Mouse (Mus musculus) limb, embryonic 12.5 days (tissue): ENCODE data around the gene Naa10. TPM values are rescaled to one million over a fixed set of nuclear protein-coding genes. Genes with fewer than 3 reads are reported as not detected.

ENCODE experiments used
- ATAC-seq: fragments of 200-750 bp; cut with Nextera tagmentation; 2 replicates; pipeline ENCODE4 v1.8.0; 2017; ENCODE audit warnings: low read depth, moderate TSS enrichment; ENCODE audit not compliant: insufficient number of reproducible peaks, insufficient read depth, low FRiP score, low TSS enrichment
- H3K27ac ChIP-seq: fragments of 300-500 bp; sonication (generic); 2 replicates; pipeline ENCODE4 v1.5.1; 2016; ENCODE audit warnings: mild to moderate bottlenecking, moderate library complexity
- H3K27me3 ChIP-seq: fragments of 300-500 bp; sonication (generic); 2 replicates; pipeline ENCODE4 v1.6.1; 2016; ENCODE audit warnings: mild to moderate bottlenecking, moderate library complexity
- H3K36me3 ChIP-seq: fragments of 300-500 bp; sonication (generic); 2 replicates; pipeline ENCODE4 v1.6.1; 2016; ENCODE audit warnings: mild to moderate bottlenecking, moderate library complexity
- H3K4me1 ChIP-seq: fragments of 300-500 bp; sonication (generic); replicated peaks from 2 replicates; pipeline ENCODE4 v1.6.1; 2016
- H3K4me2 ChIP-seq: fragments of 300-500 bp; sonication (generic); 2 replicates; pipeline ENCODE4 v1.6.1; 2016; ENCODE audit warnings: mild to moderate bottlenecking, moderate library complexity
- H3K4me3 ChIP-seq: fragments of 300-500 bp; sonication (generic); replicated peaks from 2 replicates; pipeline ENCODE4 v1.5.1; 2016; ENCODE audit warnings: mild to moderate bottlenecking
- H3K9ac ChIP-seq: fragments of 300-500 bp; sonication (generic); replicated peaks from 2 replicates; pipeline ENCODE4 v1.6.1; 2016; ENCODE audit warnings: mild to moderate bottlenecking, moderate library complexity
- H3K9me3 ChIP-seq: fragments of 300-500 bp; sonication (generic); 2 replicates; pipeline ENCODE4 v1.6.1; 2016; ENCODE audit warnings: mild to moderate bottlenecking, moderate library complexity
- WGBS: fragments of 180-500 bp; shearing (Covaris S2); methylation state at CpG from one replicate; pipeline ENCODE4 v1.1.7; 2016; 5-methylcytosine and 5-hydroxymethylcytosine counted together
- polyA plus RNA-seq: library from polyadenylated mRNA; unstranded; fragments of >200 nt; fragmentation: Nextera tagmentation; extraction: Ambion mirVana; gene quantifications from 2 replicates; pipeline ENCODE4 v1.2.1, GENCODE M21; 2016

Gene Naa10
- polyA plus RNA-seq, 1 experiment from 2014 or later: 159 TPM

DNA sequence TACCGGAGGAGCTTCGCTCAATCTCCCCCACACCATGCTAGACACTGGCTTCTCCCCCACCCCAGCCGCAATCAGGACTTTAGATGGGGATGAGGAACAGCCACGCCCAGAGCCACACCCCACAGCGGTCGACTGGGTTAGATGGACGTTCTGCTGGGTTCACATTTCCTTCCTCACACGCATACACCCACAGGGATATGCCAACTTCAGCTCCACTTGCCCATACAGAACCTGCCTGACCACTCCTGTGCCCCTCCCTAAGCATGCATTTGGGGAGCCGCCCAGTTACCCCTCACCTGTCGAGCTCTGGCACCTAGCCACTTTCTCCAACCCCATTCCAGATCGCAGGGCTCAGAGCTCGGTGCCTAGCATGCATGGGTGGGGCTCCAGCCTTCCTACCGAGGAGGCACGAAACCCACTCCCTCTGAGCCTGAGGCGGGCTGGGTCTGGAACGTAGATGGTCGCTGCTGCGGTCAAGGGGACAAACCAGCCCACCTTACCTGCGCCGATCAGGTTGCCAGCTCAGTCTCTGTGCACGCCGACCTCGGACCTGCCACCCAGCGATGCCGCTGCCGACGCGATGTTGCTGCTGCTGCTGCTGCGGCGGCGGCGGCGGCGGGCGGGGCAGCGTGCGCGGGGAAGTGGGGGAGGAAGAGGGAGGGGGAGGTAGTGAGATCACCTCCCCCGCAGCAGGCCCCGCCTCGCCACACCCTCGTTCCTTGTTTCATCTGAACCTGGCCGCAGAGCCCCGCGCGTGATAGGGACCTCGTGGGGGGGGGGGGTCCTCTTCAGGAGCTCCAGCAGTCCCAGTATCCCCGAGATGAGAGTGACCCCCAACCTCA, 41.3 kb downstream of the Naa10 start:
- peak overlapping the region; percentile 41 for H3K4me3 ChIP-seq
- H3K27ac ChIP-seq: no peak overlapping the region
- 0 out of 2 replicates have a peak overlapping the region, but pooled peaks have one; percentile 37 for H3K9ac ChIP-seq
- H3K4me1 ChIP-seq: 0 out of 2 replicates have a peak, but pooled peaks cover 2% of the 10 kb centered on the region
- H3K4me2 ChIP-seq: peak overlapping the region; percentile 68
- no peaks in the 10 kb centered on the region for H3K9me3 ChIP-seq
- no peaks in the 10 kb centered on the region for H3K36me3 ChIP-seq
- H3K27me3 ChIP-seq: peaks cover 35% of the 10 kb centered on the region
- WGBS: 23% methylated on average over 26 of the region's 48 CpGs
- 0 out of 2 replicates have a peak, but pooled peaks have one; percentile 32 for ATAC-seq

DNA sequence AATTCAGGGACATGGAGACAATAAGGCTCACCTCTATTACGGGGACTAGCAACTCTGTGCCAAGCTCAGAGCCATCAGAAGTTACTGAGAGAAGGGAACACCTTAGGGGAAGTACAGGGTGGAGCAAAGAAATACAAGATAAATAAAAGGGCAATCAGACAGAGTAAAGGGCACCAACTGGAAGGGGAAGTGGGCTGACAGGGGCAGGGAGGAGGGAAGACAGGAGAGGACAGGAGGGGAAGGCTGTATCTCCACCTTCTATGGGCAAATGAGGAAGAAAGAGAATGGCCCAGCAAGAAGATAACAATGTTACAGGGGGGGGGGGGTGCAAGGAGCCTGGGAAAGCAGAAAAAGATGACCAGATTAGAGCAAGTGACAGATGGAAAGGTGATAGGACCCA, 44.7 kb downstream of the Naa10 start:
- Histone ChIP-seq H3K4me1 (0 out of 2 replicates have a peak, but pooled peaks cover 2% of the 10 kb centered on the region), H3K36me3 (no peaks in the 10 kb centered on the region), H3K27ac (no peak overlapping the region), H3K4me3 (no peak overlapping the region), H3K9me3 (no peaks in the 10 kb centered on the region), H3K9ac (no peak overlapping the region), H3K4me2 (no peak overlapping the region), H3K27me3 (peaks cover 32% of the 10 kb centered on the region)
- no peak for ATAC-seq
- 68% methylated on average over 1 of the region's 1 CpGs for WGBS

DNA sequence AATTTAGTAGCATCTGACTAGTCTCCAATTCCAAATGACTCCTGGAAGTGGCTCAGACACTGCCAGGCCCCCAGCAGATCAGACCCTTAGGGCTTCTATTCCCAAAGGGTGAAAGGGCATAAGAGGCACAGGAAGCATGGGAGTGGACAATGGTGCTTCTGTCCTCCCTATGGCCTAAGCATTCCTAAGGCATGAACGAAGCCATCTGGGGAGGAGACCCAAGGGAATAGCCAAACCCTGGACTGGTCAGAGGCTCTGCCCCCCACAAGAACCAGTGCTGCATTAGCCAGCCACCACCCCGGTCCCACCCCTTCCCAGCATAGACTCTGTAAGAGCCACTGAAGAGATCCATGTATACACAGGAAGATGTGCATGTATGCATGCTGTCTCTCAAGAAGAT, 45.9 kb downstream of the Naa10 start:
- no peak overlapping the region for H3K4me2 ChIP-seq
- H3K4me3 ChIP-seq: no peak overlapping the region
- ATAC-seq: no peak
- no peak overlapping the region for H3K27ac ChIP-seq
- no peaks in the 10 kb centered on the region for H3K4me1 ChIP-seq
- no peaks in the 10 kb centered on the region for H3K36me3 ChIP-seq
- peaks cover 27% of the 10 kb centered on the region for H3K27me3 ChIP-seq
- WGBS: 76% methylated on average over 2 of the region's 2 CpGs
- no peaks in the 10 kb centered on the region for H3K9me3 ChIP-seq
- H3K9ac ChIP-seq: no peak overlapping the region

DNA sequence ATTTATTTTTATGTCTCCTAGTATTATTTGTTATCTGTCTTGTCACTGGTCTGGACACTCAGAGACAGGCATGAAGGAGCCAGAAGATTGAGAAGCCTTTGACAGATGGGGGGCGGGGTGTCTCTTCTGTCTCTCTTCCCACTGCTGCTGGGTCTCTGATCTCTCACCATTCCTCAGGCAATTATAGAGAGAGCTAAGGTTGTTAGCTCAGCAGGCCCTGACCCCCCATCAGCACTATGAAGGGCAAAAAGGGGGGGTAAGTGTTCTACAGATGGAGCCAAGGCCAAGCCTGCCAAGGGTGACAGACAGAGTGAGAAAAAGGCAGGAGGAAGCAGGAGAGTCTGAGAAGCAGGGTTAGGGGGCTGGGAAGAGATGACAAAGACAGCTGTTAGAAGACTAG, 49.8 kb downstream of the Naa10 start:
- peaks cover 3% of the 10 kb centered on the region; the same call in 1 of the 2 replicates for H3K27me3 ChIP-seq
- no peak overlapping the region for H3K9ac ChIP-seq
- no peaks in the 10 kb centered on the region for H3K36me3 ChIP-seq
- H3K4me2 ChIP-seq: no peak overlapping the region
- H3K4me3 ChIP-seq: no peak overlapping the region
- ATAC-seq: no peak
- no peaks in the 10 kb centered on the region for H3K4me1 ChIP-seq
- H3K9me3 ChIP-seq: no peaks in the 10 kb centered on the region
- no peak overlapping the region for H3K27ac ChIP-seq
- 20% methylated on average over 1 of the region's 1 CpGs for WGBS

DNA sequence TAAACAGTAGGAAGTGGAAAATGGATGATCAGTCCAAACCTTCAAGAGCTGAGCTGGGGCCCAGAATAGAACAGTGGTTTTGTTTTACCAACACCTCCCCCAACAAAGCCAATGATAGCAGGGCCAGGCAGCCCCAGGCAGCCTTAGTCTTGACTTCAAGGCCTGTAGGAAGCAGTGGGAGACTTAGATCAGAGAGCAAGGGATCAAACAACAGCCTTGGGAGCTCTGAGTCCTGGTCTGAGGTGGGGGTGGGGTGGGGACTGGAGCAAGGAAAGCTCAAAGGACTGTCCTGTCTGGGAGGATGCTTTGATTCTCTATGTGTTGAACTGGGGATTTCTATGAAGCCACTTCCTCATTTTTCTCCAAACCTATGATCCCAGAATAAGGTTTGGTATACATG, 50.3 kb downstream of the Naa10 start:
- Histone ChIP-seq H3K27ac (no peak overlapping the region), H3K36me3 (no peaks in the 10 kb centered on the region), H3K9ac (no peak overlapping the region), H3K4me3 (no peak overlapping the region), H3K4me1 (no peaks in the 10 kb centered on the region), H3K9me3 (no peaks in the 10 kb centered on the region), H3K27me3 (peaks cover under 1% of the 10 kb centered on the region; the same call in 1 of the 2 replicates), H3K4me2 (no peak overlapping the region)
- ATAC-seq: no peak

DNA sequence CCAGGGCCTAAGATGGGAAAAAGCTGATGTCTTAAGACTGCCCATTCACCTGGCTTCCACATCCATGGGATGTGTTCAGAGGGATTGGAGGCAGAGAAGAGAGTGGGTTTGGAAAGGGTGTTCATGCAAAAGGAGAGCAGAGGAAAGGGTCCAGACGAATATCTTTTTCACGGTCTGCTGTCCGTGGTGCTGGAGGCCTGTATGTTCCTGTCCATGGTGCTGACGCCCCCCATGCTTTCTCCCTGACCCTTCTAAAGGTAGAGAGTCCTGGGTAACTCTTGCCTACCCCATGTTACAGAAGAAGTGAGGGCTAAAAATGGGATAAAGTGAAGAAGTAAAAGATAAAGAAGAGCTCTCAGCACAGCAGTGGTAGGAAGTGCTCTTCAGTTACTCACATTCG, 52.4 kb downstream of the Naa10 start:
- Histone ChIP-seq H3K27ac (no peak overlapping the region), H3K27me3 (no peaks in the 10 kb centered on the region), H3K4me1 (no peaks in the 10 kb centered on the region), H3K4me2 (no peak overlapping the region), H3K9ac (no peak overlapping the region), H3K4me3 (no peak overlapping the region), H3K9me3 (no peaks in the 10 kb centered on the region), H3K36me3 (no peaks in the 10 kb centered on the region)
- ATAC-seq: no peak
- WGBS: 13% methylated on average over 5 of the region's 5 CpGs

DNA sequence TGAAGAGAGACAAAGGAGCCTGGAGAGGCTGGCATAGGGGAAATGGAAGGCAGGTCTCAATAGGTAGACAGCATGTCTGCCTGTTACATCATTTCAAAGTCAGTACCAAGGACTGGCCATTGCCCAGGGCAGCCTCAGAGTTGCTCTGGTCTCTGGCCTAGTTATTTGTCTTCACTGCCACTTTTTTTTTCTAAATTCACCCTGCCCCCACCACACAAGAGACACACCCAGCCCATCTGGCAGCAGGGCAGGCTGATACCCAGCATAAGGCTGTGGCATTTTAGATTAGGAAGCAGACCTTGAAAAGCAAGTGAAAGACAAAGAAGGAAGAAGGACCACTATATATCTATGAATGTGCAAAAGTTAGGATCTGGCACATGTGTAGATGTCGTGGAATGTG, 53.9 kb downstream of the Naa10 start:
- WGBS: 70% methylated on average over 1 of the region's 1 CpGs
- no peaks in the 10 kb centered on the region for H3K4me1 ChIP-seq
- ATAC-seq: no peak

DNA sequence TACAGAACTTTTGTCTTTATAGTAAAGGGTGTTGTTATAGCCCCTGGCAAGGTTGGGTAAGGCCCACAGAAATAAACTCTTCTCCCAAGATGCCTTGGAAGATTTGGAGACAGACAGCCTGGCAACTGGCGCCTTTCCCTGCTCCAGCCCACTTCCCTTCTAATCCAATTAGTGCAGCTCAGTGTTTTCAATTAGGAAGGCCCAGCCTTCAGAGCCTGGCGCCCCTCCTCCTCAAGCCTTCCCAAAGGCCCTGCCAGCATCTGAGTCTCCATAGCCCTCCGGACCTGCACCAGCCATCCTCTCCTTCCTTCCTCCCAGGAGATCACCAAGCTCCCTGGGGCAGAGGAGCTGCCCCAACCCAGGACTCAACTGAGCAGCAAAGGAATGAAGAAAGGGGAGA, 54.5 kb downstream of the Naa10 start:
- Histone ChIP-seq H3K4me3 (no peak overlapping the region), H3K27me3 (no peaks in the 10 kb centered on the region; the same call in 1 of the 2 replicates), H3K4me2 (no peak overlapping the region), H3K9me3 (no peaks in the 10 kb centered on the region), H3K36me3 (no peaks in the 10 kb centered on the region), H3K9ac (no peak overlapping the region), H3K4me1 (no peaks in the 10 kb centered on the region), H3K27ac (no peak overlapping the region)
- 30% methylated on average over 3 of the region's 3 CpGs for WGBS
- ATAC-seq: no peak

More for the DNA sequence above, 53.9 kb downstream of the Naa10 start:
- Histone ChIP-seq H3K36me3 (no peaks in the 10 kb centered on the region), H3K9me3 (no peaks in the 10 kb centered on the region), H3K27me3 (no peaks in the 10 kb centered on the region; the same call in 1 of the 2 replicates), H3K4me3 (no peak overlapping the region), H3K9ac (no peak overlapping the region), H3K27ac (no peak overlapping the region), H3K4me2 (no peak overlapping the region)

Other genes with a start within 250 kb of the Naa10 start
- gene Slc6a8, start 248.8 kb downstream of the Naa10 start, polyA plus RNA-seq: 7.3 and 7.6 TPM in 2 replicates
- 154 and 167 TPM in 2 replicates for gene Bcap31, start 205.8 kb downstream of the Naa10 start, polyA plus RNA-seq
- 12.5 and 13.2 TPM in 2 replicates for gene Abcd1, start 205.3 kb downstream of the Naa10 start, polyA plus RNA-seq
- 0.21 and 0.22 TPM in 2 replicates for gene Plxnb3, start 164.9 kb downstream of the Naa10 start, polyA plus RNA-seq
- gene Srpk3, start 147.5 kb downstream of the Naa10 start, polyA plus RNA-seq: 9.6 and 12.9 TPM in 2 replicates
- gene Idh3g, start 135.0 kb downstream of the Naa10 start, polyA plus RNA-seq: 168 and 172 TPM in 2 replicates
- gene Ssr4, start 134.9 kb downstream of the Naa10 start, polyA plus RNA-seq: 136 and 142 TPM in 2 replicates
- 0.87 and 1.4 TPM in 2 replicates for gene Pdzd4, start 97.0 kb downstream of the Naa10 start, polyA plus RNA-seq
- gene Avpr2, start 29.8 kb downstream of the Naa10 start, polyA plus RNA-seq: 0.14 and 0.25 TPM in 2 replicates
- gene L1cam, start 25.8 kb downstream of the Naa10 start, polyA plus RNA-seq: 0.93 and 1.7 TPM in 2 replicates
- gene Arhgap4, start 74 bp downstream of the Naa10 start, polyA plus RNA-seq: 2.7 and 3.7 TPM in 2 replicates
- gene Renbp, start 8.9 kb upstream of the Naa10 start, polyA plus RNA-seq: 14.1 and 20.7 TPM in 2 replicates
- gene Hcfc1, start 44.4 kb upstream of the Naa10 start, polyA plus RNA-seq: 74.0 and 77.5 TPM in 2 replicates
- 66.5 and 69.3 TPM in 2 replicates for gene Irak1, start 102.0 kb upstream of the Naa10 start, polyA plus RNA-seq
- not detected in 2 replicates for gene Opn1mw, start 205.5 kb upstream of the Naa10 start, polyA plus RNA-seq
- 13.1 and 14.2 TPM in 2 replicates for gene Mecp2, start 213.4 kb upstream of the Naa10 start, polyA plus RNA-seq
- gene Tex28, start 245.9 kb upstream of the Naa10 start, polyA plus RNA-seq: not detected in 2 replicates